Mouse (Mus musculus) gastrocnemius, postnatal 10 days (tissue): ENCODE measurements around the gene Osbpl10. TPM values are rescaled to one million over a fixed set of nuclear protein-coding genes. Genes with fewer than 3 reads are reported as not detected.
A peak's percentile ranks its signal among the peaks of the same experiment; 100 is the strongest.

Experiments used
- DNase-seq: peaks from one replicate; pipeline ENCODE4 v3.0.0; 2021; ENCODE audit warnings: mixed read lengths
- total RNA-seq, 2 experiments: library from RNA; stranded (reverse); gene quantifications; 2 replicates each; pipeline ENCODE4 v1.2.3; 2021

Osbpl10 gene
- total RNA-seq, 2 experiments from 2014 or later: 8.7 to 9.6 TPM

GRCm38 (mm10) chr9:115163031-115163430 lies 184.7 kb downstream of the Osbpl10 start:
- peak; percentile 80 for DNase-seq

GRCm38 (mm10) chr9:115163693-115164092 lies 185.3 kb downstream of the Osbpl10 start:
- no peak for DNase-seq

DNA sequence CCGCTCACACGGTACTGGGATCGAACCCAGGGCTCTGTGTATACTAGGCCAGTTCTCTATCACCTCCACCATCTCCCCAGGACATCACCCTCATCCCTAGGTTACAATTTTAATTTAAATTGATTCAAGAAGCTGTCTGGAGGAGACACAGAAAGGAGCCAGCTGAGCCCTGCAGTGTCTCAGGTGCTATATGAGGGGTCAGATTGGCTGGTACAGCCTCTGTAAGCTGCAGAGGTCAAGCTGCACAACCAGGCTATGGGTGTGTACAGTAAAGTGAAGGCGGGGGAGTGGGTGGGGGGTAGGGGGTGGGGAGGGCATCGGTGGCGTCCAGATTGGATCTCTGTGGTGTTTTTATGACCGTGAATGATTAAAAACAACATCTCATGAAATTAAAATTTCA lies 186.0 kb downstream of the Osbpl10 start:
- DNase-seq: no peak

DNA sequence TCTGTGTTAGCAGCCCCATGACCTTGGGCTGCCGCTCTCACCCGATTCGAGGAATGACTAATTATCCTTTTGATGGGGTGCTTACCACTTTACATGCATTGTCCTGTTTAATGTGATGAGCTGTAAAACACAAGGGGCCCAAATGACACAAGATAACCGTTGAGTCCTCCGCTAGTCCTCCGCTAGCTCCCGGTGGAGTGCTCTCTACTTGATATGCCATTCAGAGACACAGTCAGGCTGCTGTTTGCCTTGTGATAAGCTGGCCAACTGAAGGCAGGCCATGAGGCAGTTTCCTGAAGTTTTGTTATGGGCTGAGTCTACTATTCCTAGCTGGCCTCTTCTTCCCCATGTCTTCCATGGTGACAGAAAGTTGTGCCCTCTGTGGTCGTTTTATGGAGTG lies 187.6 kb downstream of the Osbpl10 start:
- DNase-seq: no peak

DNA sequence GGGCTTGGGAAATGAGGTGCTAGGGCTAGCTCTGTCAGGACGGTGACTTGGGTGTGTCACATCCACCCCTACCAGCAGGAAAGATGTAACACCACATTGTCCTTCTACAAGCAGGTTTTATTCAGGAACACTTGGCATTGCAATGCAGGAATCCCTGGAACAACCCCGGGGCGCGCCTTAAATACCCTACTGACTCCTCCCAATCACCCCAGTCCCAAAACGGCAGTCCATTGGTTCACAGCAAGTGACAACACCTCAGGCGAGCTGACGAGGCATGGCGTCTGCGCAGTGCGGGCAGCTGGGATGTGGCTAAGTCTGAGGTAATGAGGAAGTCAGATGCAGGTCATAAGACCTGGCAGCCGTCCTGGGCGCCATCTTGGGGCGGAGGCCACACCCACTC lies 191.2 kb downstream of the Osbpl10 start:
- no peak for DNase-seq

- DNase-seq: no peak
Observed at GRCm38 (mm10) chr9:115172096-115172495, 193.7 kb downstream of the Osbpl10 start.

DNA sequence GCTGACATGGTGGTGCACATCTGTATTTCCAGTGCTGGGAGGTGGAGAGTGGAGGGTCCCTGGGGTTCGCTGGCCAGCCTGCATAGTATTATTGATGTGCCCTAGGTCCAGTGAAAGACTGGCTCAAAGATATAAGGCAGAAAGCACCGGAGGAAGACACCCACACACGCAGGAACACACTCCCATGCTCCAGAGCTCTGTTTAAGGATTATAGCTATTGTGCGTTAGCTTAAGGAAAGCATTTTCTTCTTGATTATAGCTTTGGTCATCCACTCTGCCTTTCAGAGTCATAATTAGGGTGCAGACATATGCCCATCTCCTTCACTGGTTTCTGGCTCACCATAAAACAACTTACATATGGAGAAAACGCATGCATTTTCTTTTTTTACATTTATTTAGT lies 200.8 kb downstream of the Osbpl10 start:
- no peak for DNase-seq

DNA sequence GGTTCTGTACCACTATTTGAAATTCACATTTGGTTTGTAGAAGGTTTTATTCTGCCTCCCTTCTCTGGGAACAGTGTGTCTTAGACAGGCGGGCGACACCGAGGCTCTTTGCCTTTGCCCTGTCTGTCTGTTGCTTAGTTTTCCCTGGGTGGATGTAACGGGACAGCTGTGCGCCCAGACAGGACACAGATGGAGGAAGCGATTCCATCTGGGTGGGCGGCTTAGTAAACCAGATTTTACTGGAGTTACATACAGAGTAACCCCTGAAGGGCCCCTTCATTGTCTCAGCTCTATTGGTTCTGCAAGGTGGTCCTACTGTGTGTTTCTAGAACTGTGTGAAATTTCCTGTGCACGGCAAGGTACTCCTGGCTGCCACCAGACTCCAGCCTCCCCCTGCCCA lies 201.6 kb downstream of the Osbpl10 start:
- DNase-seq: no peak

GRCm38 (mm10) chr9:115186402-115186801 lies 208.0 kb downstream of the Osbpl10 start:
- no peak for DNase-seq

- no peak for DNase-seq
Observed at GRCm38 (mm10) chr9:115190376-115190942, 212.1 kb downstream of the Osbpl10 start.

GRCm38 (mm10) chr9:115192890-115193289 lies 214.5 kb downstream of the Osbpl10 start:
- no peak for DNase-seq

DNA sequence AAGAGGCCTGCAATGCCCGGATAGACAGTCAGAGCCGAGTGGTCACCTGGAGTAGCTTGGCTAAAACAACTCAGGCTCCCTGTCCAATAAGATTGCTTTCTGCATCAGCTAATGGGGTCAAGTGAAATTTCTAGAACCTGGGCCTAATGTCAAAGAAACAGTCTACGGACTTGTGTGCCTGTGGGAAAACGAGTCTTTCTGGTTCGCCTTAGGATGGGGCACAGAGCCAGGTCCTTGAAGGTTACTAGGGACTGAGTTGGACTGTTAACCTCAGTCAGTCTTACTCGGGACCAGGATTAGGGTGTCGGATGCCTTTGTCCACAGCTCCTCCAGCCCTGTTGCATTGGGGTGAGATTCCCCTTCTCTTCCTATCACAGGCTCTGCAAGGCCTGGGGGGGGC lies 218.7 kb downstream of the Osbpl10 start:
- DNase-seq: no peak

DNA sequence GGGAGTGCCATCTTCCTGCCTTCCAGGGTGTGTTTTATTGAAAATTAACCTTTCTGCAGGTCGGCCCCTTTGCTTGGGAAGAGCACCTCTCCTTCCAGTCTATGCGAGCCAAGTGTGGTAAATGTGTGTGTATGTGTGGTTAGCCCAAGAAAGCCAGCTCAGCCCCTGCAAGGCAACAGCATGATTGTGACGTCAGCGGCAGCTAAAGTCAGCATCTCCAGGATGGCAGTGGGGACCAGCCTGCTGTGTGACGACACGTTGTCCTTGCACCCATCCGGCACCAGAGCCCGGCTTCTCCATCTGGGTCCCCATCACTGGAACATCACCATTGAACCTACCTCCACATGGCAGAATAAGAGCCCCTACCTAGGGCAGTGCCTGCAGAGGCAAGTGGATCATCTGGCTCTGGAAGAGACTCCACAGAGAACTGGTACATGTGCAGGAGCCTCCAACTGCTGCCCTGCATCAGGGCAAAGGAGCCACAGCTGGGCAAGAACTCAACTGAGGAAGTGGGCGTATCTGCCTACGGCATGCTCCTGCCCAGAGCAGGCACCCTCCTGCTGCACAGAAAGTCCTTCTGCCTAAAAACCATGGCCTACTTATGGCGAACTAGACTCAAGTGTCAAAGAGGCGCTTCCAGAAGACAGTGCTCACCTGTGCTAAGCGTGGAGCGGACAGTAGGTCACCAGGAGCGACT lies 221.9 kb downstream of the Osbpl10 start:
- DNase-seq: no peak

DNA sequence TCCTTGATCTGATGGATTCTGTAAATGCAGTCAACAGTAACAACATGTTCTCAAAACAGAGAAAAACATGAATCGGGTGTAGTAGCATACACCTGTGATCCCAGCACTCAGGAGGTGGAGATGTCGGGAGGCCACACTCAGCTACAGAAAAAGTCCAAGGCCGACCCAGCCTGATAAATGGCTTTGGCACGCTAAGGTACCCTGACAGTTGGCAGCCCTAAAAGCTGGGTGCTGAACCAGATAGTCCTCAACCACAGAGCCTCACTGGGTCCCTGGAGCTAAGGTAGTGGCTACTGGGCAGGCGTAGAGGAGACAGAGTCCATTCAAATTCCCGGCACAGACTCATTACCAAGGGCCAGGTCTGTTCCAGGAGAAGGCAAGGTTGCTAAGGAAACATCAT lies 222.9 kb downstream of the Osbpl10 start:
- no peak for DNase-seq

GRCm38 (mm10) chr9:115203136-115203535 lies 224.8 kb downstream of the Osbpl10 start:
- no peak for DNase-seq

- no peak for DNase-seq
Observed at GRCm38 (mm10) chr9:115205491-115205890, 227.1 kb downstream of the Osbpl10 start.

DNA sequence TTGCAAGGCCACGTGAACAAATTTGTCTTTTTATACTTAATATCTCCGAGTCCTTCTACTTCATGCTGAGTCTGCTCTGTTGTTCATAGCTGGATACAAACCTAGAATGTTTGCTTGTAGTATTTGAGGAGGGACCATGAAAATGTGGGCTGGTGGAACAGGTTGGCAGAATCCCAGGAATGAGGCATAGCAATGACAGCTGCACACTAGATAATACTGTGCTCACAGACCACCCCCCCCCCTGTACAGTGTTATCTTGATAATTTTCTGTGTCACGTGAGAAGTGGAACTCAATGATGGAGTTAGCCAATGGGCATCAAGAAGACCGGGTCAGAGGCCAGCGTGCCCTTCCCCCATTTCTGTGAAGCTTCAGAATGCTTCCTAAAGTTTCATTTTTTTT lies 227.8 kb downstream of the Osbpl10 start:
- DNase-seq: no peak

- DNase-seq: no peak
Observed at GRCm38 (mm10) chr9:115209737-115210136, 231.4 kb downstream of the Osbpl10 start.

- DNase-seq: no peak
Observed at GRCm38 (mm10) chr9:115210535-115210934, 232.2 kb downstream of the Osbpl10 start.

- no peak for DNase-seq
Observed at GRCm38 (mm10) chr9:115213755-115214264, 235.4 kb downstream of the Osbpl10 start.

- DNase-seq: no peak
Observed at GRCm38 (mm10) chr9:115214572-115215571, 236.5 kb downstream of the Osbpl10 start.

- DNase-seq: no peak
Observed at GRCm38 (mm10) chr9:115215830-115216701, 237.7 kb downstream of the Osbpl10 start.
